Mouse (Mus musculus) embryo, embryonic 10.5 days (tissue): ENCODE measurements at regions not wholly inside any gene's neighbourhood (a gene's known extent, or its start where the extent isn't known, plus 50 kb on each side); places are given as distances from the start of the nearest gene placed in this dataset.

ENCODE experiments used
- DNase-seq: peaks from one replicate; pipeline ENCODE4 v3.0.0-alpha.2; 2015; ENCODE audit warnings: low spot score

DNA sequence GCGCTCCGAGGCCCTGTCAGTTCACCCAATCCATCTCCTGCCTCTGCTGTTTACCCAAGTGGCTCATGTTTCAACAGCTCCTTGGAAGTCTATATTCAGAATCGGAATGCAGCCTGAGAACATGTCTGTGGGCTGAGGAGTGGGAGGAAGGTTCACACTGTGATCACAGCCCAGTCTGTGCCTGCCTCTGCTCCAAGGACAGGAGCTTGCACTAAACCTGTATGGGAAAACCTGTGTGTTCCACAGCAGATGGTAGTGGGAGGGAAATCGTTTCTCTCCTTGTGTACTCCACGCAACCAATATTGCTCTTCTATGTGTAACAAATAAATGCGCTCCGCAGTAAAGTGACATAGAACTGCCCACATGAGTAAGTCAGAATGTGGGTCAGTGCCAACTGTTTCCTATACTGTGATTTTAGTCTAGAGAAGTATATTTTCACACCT lies 514.0 kb upstream of the Epha7 start:
- peak; percentile 64 for DNase-seq

GRCm38 (mm10) chr4:28300018-28300440 lies 512.9 kb upstream of the Epha7 start:
- peak; percentile 71 for DNase-seq

GRCm38 (mm10) chr4:28301686-28302085 lies 511.2 kb upstream of the Epha7 start:
- DNase-seq, result no peak

- DNase-seq, result no peak
Measured at GRCm38 (mm10) chr4:28331036-28331435, 481.9 kb upstream of the Epha7 start.

DNA sequence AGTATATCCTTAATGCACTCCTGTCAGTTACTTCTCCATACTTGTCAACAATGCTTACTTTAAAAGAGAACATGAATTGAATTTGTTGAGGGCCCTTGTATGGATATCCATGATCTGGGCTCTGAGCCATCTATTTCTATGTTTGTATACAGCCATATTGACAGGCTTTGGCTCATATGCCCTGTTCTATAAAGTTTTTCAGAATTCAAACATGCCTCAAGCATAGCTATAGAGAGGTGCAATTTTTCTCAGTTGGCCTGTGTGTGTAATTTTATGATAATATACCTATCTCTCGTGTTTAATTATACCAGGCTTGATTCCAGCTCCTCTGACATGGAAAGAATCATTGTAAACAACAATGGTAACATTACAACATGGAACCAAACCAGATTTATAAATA lies 448.4 kb upstream of the Epha7 start:
- no peak for DNase-seq

DNA sequence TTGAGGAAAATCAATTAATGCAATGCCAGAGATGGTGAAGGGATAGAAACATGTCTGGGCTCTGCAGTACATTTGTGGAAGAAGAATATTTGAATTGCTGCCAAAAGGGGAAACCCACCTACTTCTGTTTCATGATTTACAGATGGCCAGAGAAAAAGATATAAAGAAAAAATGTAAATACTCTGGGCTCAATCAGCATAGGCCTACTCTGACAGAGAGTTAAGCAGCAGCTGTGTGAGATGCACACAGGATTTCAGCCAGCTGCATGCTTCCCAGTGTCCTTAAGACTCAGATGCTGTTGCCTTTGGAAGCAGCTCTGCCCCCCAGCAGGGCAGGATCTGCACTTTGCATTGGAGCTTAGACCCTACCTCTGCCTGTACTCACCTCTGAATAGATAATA lies 435.8 kb upstream of the Epha7 start:
- no peak for DNase-seq

- DNase-seq, result no peak
Measured at GRCm38 (mm10) chr4:28378661-28379060, 434.3 kb upstream of the Epha7 start.

DNA sequence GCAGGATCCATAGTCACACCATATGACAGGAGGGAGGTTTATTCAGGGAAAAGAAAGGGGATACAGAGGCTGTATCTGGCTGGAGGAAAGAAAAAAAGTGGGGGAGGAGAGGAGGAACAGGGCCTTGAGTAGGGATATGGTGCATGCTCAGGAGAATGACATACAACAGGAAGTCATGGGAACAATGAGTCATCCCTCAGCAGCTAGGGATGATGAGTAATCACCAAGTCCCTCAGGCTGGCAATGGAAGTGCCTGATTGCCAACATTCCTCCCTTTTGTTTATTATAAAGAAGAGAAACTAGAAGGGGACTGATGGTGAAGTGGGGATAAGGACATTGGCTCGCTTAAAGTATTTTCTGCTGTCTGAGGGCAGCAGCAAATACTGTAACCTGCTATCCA lies 388.6 kb upstream of the Epha7 start:
- DNase-seq, result no peak

- DNase-seq, result no peak
Measured at GRCm38 (mm10) chr4:28440161-28440560, 372.8 kb upstream of the Epha7 start.

DNA sequence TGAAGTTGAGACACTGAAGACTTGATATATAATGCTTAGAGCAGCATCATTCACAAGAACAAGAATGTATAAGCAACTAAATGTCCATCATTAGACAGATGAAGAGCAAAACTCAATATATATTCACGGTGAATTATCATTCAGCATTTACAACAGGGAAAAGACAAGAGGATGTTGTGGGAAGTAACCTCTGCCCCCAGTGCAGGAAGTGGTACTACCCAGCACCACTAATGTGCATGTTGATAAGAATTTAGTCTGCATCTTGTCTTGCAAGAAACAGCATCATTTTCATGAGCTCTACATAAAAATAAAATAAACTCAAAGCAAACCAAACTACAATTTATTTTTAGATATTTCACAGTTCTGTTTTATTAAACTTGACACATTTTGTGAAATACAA lies 359.8 kb upstream of the Epha7 start:
- no peak for DNase-seq

GRCm38 (mm10) chr4:28456312-28456711 lies 356.6 kb upstream of the Epha7 start:
- DNase-seq, result no peak
